Mouse (Mus musculus): Measurements from ENCODE around the gene Rad51c. TPM values are rescaled to one million over a fixed set of nuclear protein-coding genes. Genes with fewer than 3 reads are reported as not detected.
A peak's percentile ranks its signal among the peaks of the same experiment; 100 is the strongest.
"Not testable (repeated sequence)": the region's sequence is repeated elsewhere in the genome, so short reads cannot be mapped to it uniquely, and the experiment has no call there.

The Rad51c gene
- polyA plus RNA-seq, 1 experiment from 2014 or later: 2.6 TPM

- Histone ChIP-seq H3K4me1 (ENCODE audit: insufficient read depth) (peaks cover 12% of the 10 kb centered on the region), H3K27ac (ENCODE audit: low read depth) (peak overlapping the region; percentile 78), H3K4me2 (ENCODE audit: low read depth, low read length) (peak overlapping the region; percentile 22; the same call in 1 of the 2 replicates)
- not testable (repeated sequence) for H3K9me3 ChIP-seq (ENCODE audit: low read length); H3K36me3 ChIP-seq (replicated peaks; ENCODE audit: insufficient read depth, low read length); H3K9ac ChIP-seq (replicated peaks); H3K4me3 ChIP-seq (ENCODE audit: low read depth, low read length); H3K27me3 ChIP-seq (ENCODE audit: insufficient read depth, low read length)
- WGBS (ENCODE audit: insufficient replicate concordance): under 1% methylated on average over 6 of the region's 32 CpGs
- TF ChIP-seq EP300 (IDR thresholded peaks at IDR 0.05; ENCODE audit: low read depth): peak; percentile 57; the same call in 1 of the 2 replicates
- DNase-seq: peak; percentile 54
- peak; percentile 90 for ATAC-seq
Observed at GRCm38 (mm10) chr11:87448476-87449199, 43.9 kb upstream of the Rad51c start.

GRCm38 (mm10) chr11:87448081-87448475, 43.3 kb upstream of the Rad51c start:
- under 1% methylated on average over 30 of the region's 34 CpGs for WGBS (ENCODE audit: insufficient replicate concordance)
- not testable (repeated sequence) for H3K9me3 ChIP-seq (ENCODE audit: low read length)
- ATAC-seq: peak; percentile 89

DNA sequence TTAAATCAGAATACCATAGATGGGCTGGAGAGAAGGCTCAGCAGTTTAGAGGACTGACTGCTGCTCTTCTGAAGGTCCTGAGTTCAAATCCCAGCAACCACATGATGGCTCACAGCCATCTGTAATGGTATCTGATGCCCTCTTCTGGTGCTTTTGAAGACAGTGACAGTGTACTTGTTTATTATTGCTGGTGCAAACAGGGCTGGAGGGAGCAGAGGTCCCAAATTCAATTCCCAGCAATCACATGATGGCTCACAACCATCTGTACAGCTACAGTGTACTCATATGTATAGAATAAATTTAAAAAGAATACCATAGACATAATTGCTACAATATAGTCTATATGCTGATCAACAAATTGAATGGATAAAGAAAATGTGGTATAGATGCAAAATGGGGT, 42.7 kb upstream of the Rad51c start:
- Histone ChIP-seq H3K9ac (replicated peaks) (no peak overlapping the region), H3K4me3 (ENCODE audit: low read depth, low read length) (no peak overlapping the region), H3K27ac (ENCODE audit: low read depth) (0 out of 2 replicates have a peak overlapping the region, but pooled peaks have one; percentile 11), H3K4me2 (ENCODE audit: low read depth, low read length) (peak overlapping the region; percentile 72; the same call in 1 of the 2 replicates), H3K27me3 (ENCODE audit: insufficient read depth, low read length) (no peaks in the 10 kb centered on the region), H3K36me3 (replicated peaks; ENCODE audit: insufficient read depth, low read length) (no peaks in the 10 kb centered on the region), H3K4me1 (ENCODE audit: insufficient read depth) (peaks cover 7% of the 10 kb centered on the region), H3K9me3 (ENCODE audit: low read length) (no peaks in the 10 kb centered on the region)
- TF ChIP-seq EP300 (IDR thresholded peaks at IDR 0.05; ENCODE audit: low read depth) (no peak), CTCF (IDR thresholded peaks at IDR 0.05; ENCODE audit: low read depth) (peak; percentile 38)
- ATAC-seq: no peak
- no peak for DNase-seq

More at GRCm38 (mm10) chr11:87448081-87448475, 43.3 kb upstream of the Rad51c start:
- Histone ChIP-seq H3K4me2 (ENCODE audit: low read depth, low read length) (peak overlapping the region; percentile 72), H3K9ac (replicated peaks) (peak overlapping the region; percentile 50), H3K4me3 (ENCODE audit: low read depth, low read length) (peak overlapping the region; percentile 32), H3K27ac (ENCODE audit: low read depth) (peak overlapping the region; percentile 62; the same call in 1 of the 2 replicates)
- H3K36me3 ChIP-seq (replicated peaks; ENCODE audit: insufficient read depth, low read length); H3K4me1 ChIP-seq (ENCODE audit: insufficient read depth); H3K27me3 ChIP-seq (ENCODE audit: insufficient read depth, low read length): not testable (repeated sequence)
- peak; percentile 85 for DNase-seq

DNA sequence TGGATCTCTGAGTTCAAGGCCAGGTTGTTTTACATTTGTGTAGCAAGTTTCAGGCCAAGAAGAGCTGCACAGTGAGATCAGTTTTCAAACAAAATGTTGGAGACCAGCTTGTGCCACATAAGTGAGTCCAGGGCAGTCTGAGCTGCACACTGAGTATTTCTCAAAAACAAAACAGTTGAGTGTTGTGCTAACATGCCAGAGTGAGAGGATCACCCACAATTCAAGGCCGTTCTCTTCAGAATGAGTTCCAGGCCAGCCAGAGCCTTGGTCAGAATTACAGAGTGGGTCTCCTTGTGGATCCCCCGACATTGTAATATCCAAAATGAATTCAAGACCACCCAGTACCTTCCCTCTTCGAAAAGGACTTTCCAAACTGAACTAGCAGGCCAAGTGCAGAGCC, 41.4 kb upstream of the Rad51c start:
- Histone ChIP-seq H3K27me3 (ENCODE audit: insufficient read depth, low read length) (no peaks in the 10 kb centered on the region), H3K36me3 (replicated peaks; ENCODE audit: insufficient read depth, low read length) (no peaks in the 10 kb centered on the region), H3K9ac (replicated peaks) (no peak overlapping the region), H3K4me1 (ENCODE audit: insufficient read depth) (peaks cover 8% of the 10 kb centered on the region), H3K9me3 (ENCODE audit: low read length) (no peaks in the 10 kb centered on the region), H3K27ac (ENCODE audit: low read depth) (no peak overlapping the region), H3K4me3 (ENCODE audit: low read depth, low read length) (no peak overlapping the region), H3K4me2 (ENCODE audit: low read depth, low read length) (no peak overlapping the region)
- no peak for TF ChIP-seq EP300 (IDR thresholded peaks at IDR 0.05; ENCODE audit: low read depth)
- TF ChIP-seq CTCF (IDR thresholded peaks at IDR 0.05; ENCODE audit: low read depth): no peak
- WGBS (ENCODE audit: insufficient replicate concordance): 86% methylated on average over 3 of the region's 3 CpGs
- no peak for ATAC-seq
- no peak for DNase-seq

GRCm38 (mm10) chr11:87445593-87445992, 40.8 kb upstream of the Rad51c start:
- H3K36me3 ChIP-seq (replicated peaks; ENCODE audit: insufficient read depth, low read length); H3K9me3 ChIP-seq (ENCODE audit: low read length); H3K27ac ChIP-seq (ENCODE audit: low read depth); H3K27me3 ChIP-seq (ENCODE audit: insufficient read depth, low read length); H3K4me2 ChIP-seq (ENCODE audit: low read depth, low read length); H3K4me3 ChIP-seq (ENCODE audit: low read depth, low read length); H3K4me1 ChIP-seq (ENCODE audit: insufficient read depth); H3K9ac ChIP-seq (replicated peaks); DNase-seq; ATAC-seq: not testable (repeated sequence)
- TF ChIP-seq CTCF (IDR thresholded peaks at IDR 0.05; ENCODE audit: low read depth): 0 out of 2 replicates have a peak, but pooled peaks have one; percentile 2
- 75% methylated on average over 2 of the region's 4 CpGs for WGBS (ENCODE audit: insufficient replicate concordance)

GRCm38 (mm10) chr11:87444735-87445428, 40.1 kb upstream of the Rad51c start:
- no peak for TF ChIP-seq EP300 (IDR thresholded peaks at IDR 0.05; ENCODE audit: low read depth)
- TF ChIP-seq CTCF (IDR thresholded peaks at IDR 0.05; ENCODE audit: low read depth): no peak
- Histone ChIP-seq H3K4me3 (ENCODE audit: low read depth, low read length) (no peak overlapping the region), H3K36me3 (replicated peaks; ENCODE audit: insufficient read depth, low read length) (no peaks in the 10 kb centered on the region), H3K9ac (replicated peaks) (peak overlapping the region; percentile 51), H3K27ac (ENCODE audit: low read depth) (no peak overlapping the region), H3K27me3 (ENCODE audit: insufficient read depth, low read length) (no peaks in the 10 kb centered on the region), H3K4me2 (ENCODE audit: low read depth, low read length) (no peak overlapping the region), H3K9me3 (ENCODE audit: low read length) (no peaks in the 10 kb centered on the region), H3K4me1 (ENCODE audit: insufficient read depth) (peaks cover 8% of the 10 kb centered on the region)
- WGBS (ENCODE audit: insufficient replicate concordance): 12% methylated on average over 16 of the region's 16 CpGs
- ATAC-seq (no peak), DNase-seq (peak; percentile 47)

DNA sequence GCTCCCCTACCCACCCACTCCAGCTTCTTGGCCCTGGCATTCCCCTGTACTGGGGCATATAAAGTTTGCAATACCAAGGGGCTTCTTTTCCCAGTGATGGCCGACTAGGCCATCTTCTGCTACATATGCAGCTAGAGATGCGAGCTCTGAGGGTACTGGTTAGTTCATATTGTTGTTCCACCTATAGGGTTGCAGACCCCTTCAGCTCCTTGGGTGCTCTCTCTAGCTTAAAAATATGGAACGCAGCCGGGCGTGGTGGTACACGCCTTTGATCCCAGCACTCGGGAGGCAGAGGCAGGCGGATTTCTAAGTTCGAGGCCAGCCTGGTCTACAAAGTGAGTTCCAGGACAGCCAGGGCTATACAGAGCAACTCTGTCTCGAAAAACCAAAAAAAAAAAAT, 39.3 kb upstream of the Rad51c start:
- not testable (repeated sequence) for ATAC-seq; H3K4me2 ChIP-seq (ENCODE audit: low read depth, low read length); H3K9me3 ChIP-seq (ENCODE audit: low read length); H3K36me3 ChIP-seq (replicated peaks; ENCODE audit: insufficient read depth, low read length); DNase-seq; H3K4me1 ChIP-seq (ENCODE audit: insufficient read depth); H3K9ac ChIP-seq (replicated peaks); H3K4me3 ChIP-seq (ENCODE audit: low read depth, low read length); H3K27me3 ChIP-seq (ENCODE audit: insufficient read depth, low read length)
- H3K27ac ChIP-seq (ENCODE audit: low read depth): 0 out of 2 replicates have a peak overlapping the region, but pooled peaks have one; percentile 72
- 64% methylated on average over 10 of the region's 10 CpGs for WGBS (ENCODE audit: insufficient replicate concordance)

Measured in liver, postnatal 0 days (tissue).